Mouse (Mus musculus) bone marrow, adult 2 months (tissue): ENCODE measurements at regions not wholly inside any gene's neighbourhood (a gene's known extent, or its start where the extent isn't known, plus 50 kb on each side); places are given as distances from the start of the nearest gene placed in this dataset.

ENCODE experiments used
- CTCF ChIP-seq: fragments of 200-500 bp; IDR thresholded peaks from 2 replicates; pipeline ENCODE4 v1.5.1; 2011; ENCODE audit warnings: low read length, control low read depth; ENCODE audit not compliant: control insufficient read depth, insufficient read depth
- POLR2A ChIP-seq: fragments of 200-500 bp; IDR thresholded peaks from 2 replicates; pipeline ENCODE4 v1.6.1; 2011; ENCODE audit warnings: low read depth, mild to moderate bottlenecking, control low read depth, low read length, borderline replicate concordance; ENCODE audit not compliant: control insufficient read depth

- TF ChIP-seq POLR2A (no peak), CTCF (no peak)
Measured at GRCm38 (mm10) chr13:103623319-103623718, 151.1 kb downstream of the Srek1 start.
